Mouse (Mus musculus): Measurements from ENCODE around the gene Myo18a.

GRCm38 (mm10) chr11:77785768-77786561 lies 22.9 kb downstream of the Myo18a start:
- TF ChIP-seq CTCF (IDR thresholded peaks at IDR 0.05; ENCODE audit: control insufficient read depth, insufficient read depth, insufficient read length): no peak
- no peak for TF ChIP-seq MYOD1 (IDR thresholded peaks at IDR 0.05; ENCODE audit: control insufficient read depth, insufficient read length, low read depth)
- TF ChIP-seq CEBPB (IDR thresholded peaks at IDR 0.05; ENCODE audit: low read depth): no peak
- TF ChIP-seq MAX (IDR thresholded peaks at IDR 0.05): peak; percentile 62
- no peak for TF ChIP-seq USF1 (IDR thresholded peaks at IDR 0.05; ENCODE audit: low read depth)
